Mouse (Mus musculus): ENCODE results near the gene Slf2.

- peak; percentile 70; the same call in 1 of the 2 replicates for TF ChIP-seq POLR2AphosphoS2 (IDR thresholded peaks at IDR 0.05; ENCODE audit: low read length)
- TF ChIP-seq CTCF (IDR thresholded peaks at IDR 0.05 in 2 of 3, conservative IDR thresholded peaks at IDR 0.05 in 1 of 3; ENCODE audit: control insufficient read depth in 1 of 3, insufficient read depth in 1 of 3, low read depth in 2 of 3, low read length in 3 of 3, poor library complexity in 1 of 3, severe bottlenecking in 1 of 3) = no peak
- TF ChIP-seq KAT2A (conservative IDR thresholded peaks at IDR 0.05; ENCODE audit: low read depth, low read length) = no peak
- TF ChIP-seq HCFC1 (IDR thresholded peaks at IDR 0.05; ENCODE audit: low read depth, low read length) = no peak; the same call in 1 of the 2 replicates
- no peak for TF ChIP-seq GATA1 (IDR thresholded peaks at IDR 0.05; ENCODE audit: low read depth, low read length)
Observed at GRCm38 (mm10) chr19:45013581-45014225, 82.8 kb downstream of the Slf2 start.

Measured in MEL (cell line).